Mouse (Mus musculus): Measurements from ENCODE around the gene Ahcyl2. TPM values are rescaled to one million over a fixed set of nuclear protein-coding genes. Genes with fewer than 3 reads are reported as not detected.

Ahcyl2 gene
- total and polyA plus RNA-seq, 2 experiments from 2014 or later: 16.0 to 66.7 TPM

DNA sequence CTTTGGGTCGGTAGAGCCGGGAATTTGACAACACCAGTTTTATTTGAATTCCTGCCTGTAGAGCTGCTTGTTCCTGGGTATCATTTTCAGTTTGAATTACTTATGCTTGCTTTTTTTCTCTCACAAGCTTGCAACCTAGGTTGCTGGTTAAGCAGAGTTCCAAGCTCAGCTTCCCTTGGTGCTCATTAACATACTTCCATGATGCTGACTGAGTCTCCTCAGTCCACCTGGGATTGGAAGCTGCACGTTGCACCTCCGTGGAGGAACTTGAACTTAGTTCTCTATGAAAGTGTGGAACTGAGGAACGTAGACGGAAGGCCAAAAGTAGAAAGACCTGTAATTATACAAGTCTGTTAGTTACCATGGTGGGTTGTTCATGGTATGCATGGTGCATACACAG, 16.1 kb downstream of the Ahcyl2 start:
- no peak overlapping the region for H3K9ac ChIP-seq (replicated peaks; ENCODE audit: low read length, poor library complexity, severe bottlenecking)
- H3K36me3 ChIP-seq (ENCODE audit: insufficient read depth, low read length): no peaks in the 10 kb centered on the region
- no peak for DNase-seq (ENCODE audit: low spot score)
- no peak overlapping the region for H3K4me2 ChIP-seq (ENCODE audit: low read depth, low read length, poor library complexity, severe bottlenecking)
- 87% methylated on average over 6 of the region's 6 CpGs for WGBS
- no peaks in the 10 kb centered on the region for H3K9me3 ChIP-seq (ENCODE audit: low read length)
- TF ChIP-seq CTCF (IDR thresholded peaks at IDR 0.05): no peak
- H3K27me3 ChIP-seq (ENCODE audit: insufficient read depth, low read length): no peaks in the 10 kb centered on the region
- no peak overlapping the region for H3K27ac ChIP-seq (ENCODE audit: low read depth, low read length)
- H3K4me3 ChIP-seq (ENCODE audit: low read depth, low read length): no peak overlapping the region
- no peak for ATAC-seq (ENCODE audit: low FRiP score)
- H3K4me1 ChIP-seq (ENCODE audit: insufficient read depth, low read length): no peaks in the 10 kb centered on the region

GRCm38 (mm10) chr6:29784413-29785021, 16.7 kb downstream of the Ahcyl2 start:
- TF ChIP-seq CTCF (IDR thresholded peaks at IDR 0.05): no peak
- ATAC-seq (ENCODE audit: low FRiP score): no peak
- Histone ChIP-seq H3K27me3 (ENCODE audit: insufficient read depth, low read length) (no peaks in the 10 kb centered on the region), H3K27ac (ENCODE audit: low read depth, low read length) (no peak overlapping the region), H3K9ac (replicated peaks; ENCODE audit: low read length, poor library complexity, severe bottlenecking) (no peak overlapping the region), H3K4me3 (ENCODE audit: low read depth, low read length) (no peak overlapping the region), H3K9me3 (ENCODE audit: low read length) (no peaks in the 10 kb centered on the region), H3K36me3 (ENCODE audit: insufficient read depth, low read length) (no peaks in the 10 kb centered on the region), H3K4me2 (ENCODE audit: low read depth, low read length, poor library complexity, severe bottlenecking) (no peak overlapping the region), H3K4me1 (ENCODE audit: insufficient read depth, low read length) (no peaks in the 10 kb centered on the region)
- WGBS: 91% methylated on average over 3 of the region's 3 CpGs
- DNase-seq (ENCODE audit: low spot score): no peak

GRCm38 (mm10) chr6:29785759-29786158, 17.9 kb downstream of the Ahcyl2 start:
- no peak for DNase-seq (ENCODE audit: low spot score)
- Histone ChIP-seq H3K4me1 (ENCODE audit: insufficient read depth, low read length) (no peaks in the 10 kb centered on the region), H3K4me2 (ENCODE audit: low read depth, low read length, poor library complexity, severe bottlenecking) (no peak overlapping the region), H3K9ac (replicated peaks; ENCODE audit: low read length, poor library complexity, severe bottlenecking) (no peak overlapping the region), H3K4me3 (ENCODE audit: low read depth, low read length) (no peak overlapping the region), H3K27me3 (ENCODE audit: insufficient read depth, low read length) (no peaks in the 10 kb centered on the region), H3K9me3 (ENCODE audit: low read length) (no peaks in the 10 kb centered on the region), H3K36me3 (ENCODE audit: insufficient read depth, low read length) (no peaks in the 10 kb centered on the region), H3K27ac (ENCODE audit: low read depth, low read length) (no peak overlapping the region)
- WGBS: 89% methylated on average over 5 of the region's 5 CpGs
- no peak for TF ChIP-seq CTCF (IDR thresholded peaks at IDR 0.05)
- ATAC-seq (ENCODE audit: low FRiP score): no peak

GRCm38 (mm10) chr6:29788779-29789350, 21.1 kb downstream of the Ahcyl2 start:
- 17% methylated on average over 3 of the region's 3 CpGs for WGBS
- no peaks in the 10 kb centered on the region for H3K4me1 ChIP-seq (ENCODE audit: insufficient read depth, low read length)
- no peak for ATAC-seq (ENCODE audit: low FRiP score)
- H3K4me3 ChIP-seq (ENCODE audit: low read depth, low read length): no peak overlapping the region
- no peaks in the 10 kb centered on the region for H3K36me3 ChIP-seq (ENCODE audit: insufficient read depth, low read length)
- TF ChIP-seq CTCF (IDR thresholded peaks at IDR 0.05): no peak
- no peaks in the 10 kb centered on the region for H3K27me3 ChIP-seq (ENCODE audit: insufficient read depth, low read length)
- DNase-seq (ENCODE audit: low spot score): peak; percentile 15
- no peaks in the 10 kb centered on the region for H3K9me3 ChIP-seq (ENCODE audit: low read length)
- H3K27ac ChIP-seq (ENCODE audit: low read depth, low read length): no peak overlapping the region
- no peak overlapping the region for H3K9ac ChIP-seq (replicated peaks; ENCODE audit: low read length, poor library complexity, severe bottlenecking)
- no peak overlapping the region for H3K4me2 ChIP-seq (ENCODE audit: low read depth, low read length, poor library complexity, severe bottlenecking)

DNA sequence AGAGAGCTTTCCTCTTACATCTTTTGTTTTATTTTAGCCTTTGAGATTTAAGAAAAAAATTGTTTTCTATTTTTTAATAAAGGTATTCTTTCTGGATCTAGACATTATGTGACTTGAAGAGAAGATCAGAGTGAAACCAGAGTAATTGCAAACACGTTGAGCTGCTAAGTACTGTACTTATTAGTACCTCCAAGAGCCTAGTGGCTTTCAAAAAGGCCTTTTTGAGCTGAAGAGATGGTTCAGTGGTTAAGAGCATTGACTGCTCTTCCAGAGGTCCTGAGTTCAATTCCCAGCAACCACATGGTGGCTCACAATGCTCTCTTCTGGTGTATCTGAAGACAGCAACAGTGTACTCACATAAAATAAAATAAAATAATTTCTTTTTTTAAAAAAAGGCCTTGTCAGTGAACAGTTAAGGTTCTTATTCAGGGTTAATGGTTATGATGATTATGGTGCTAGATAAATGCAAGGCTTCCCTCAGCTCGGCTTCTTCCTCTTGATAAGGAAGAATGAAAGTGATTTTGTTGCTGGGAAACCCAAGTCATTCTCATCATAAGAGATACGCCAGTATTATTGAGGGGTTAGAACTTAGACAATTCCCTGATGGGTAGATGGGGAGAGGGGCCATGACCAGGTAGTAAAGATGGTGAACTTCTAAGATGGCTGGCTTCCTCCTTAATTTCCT, 22.3 kb downstream of the Ahcyl2 start:
- 92% methylated on average over 3 of the region's 3 CpGs for WGBS
- no peaks in the 10 kb centered on the region for H3K4me1 ChIP-seq (ENCODE audit: insufficient read depth, low read length)
- no peak overlapping the region for H3K4me3 ChIP-seq (ENCODE audit: low read depth, low read length)
- no peak for ATAC-seq (ENCODE audit: low FRiP score)
- H3K36me3 ChIP-seq (ENCODE audit: insufficient read depth, low read length): no peaks in the 10 kb centered on the region
- no peaks in the 10 kb centered on the region for H3K9me3 ChIP-seq (ENCODE audit: low read length)
- no peak for TF ChIP-seq CTCF (IDR thresholded peaks at IDR 0.05)
- no peak overlapping the region for H3K4me2 ChIP-seq (ENCODE audit: low read depth, low read length, poor library complexity, severe bottlenecking)
- H3K27me3 ChIP-seq (ENCODE audit: insufficient read depth, low read length): no peaks in the 10 kb centered on the region
- DNase-seq (ENCODE audit: low spot score): no peak
- H3K27ac ChIP-seq (ENCODE audit: low read depth, low read length): no peak overlapping the region
- no peak overlapping the region for H3K9ac ChIP-seq (replicated peaks; ENCODE audit: low read length, poor library complexity, severe bottlenecking)

GRCm38 (mm10) chr6:29793520-29793919, 25.7 kb downstream of the Ahcyl2 start:
- no peak overlapping the region for H3K9ac ChIP-seq (replicated peaks; ENCODE audit: low read length, poor library complexity, severe bottlenecking)
- 85% methylated on average over 1 of the region's 1 CpGs for WGBS
- ATAC-seq (ENCODE audit: low FRiP score) (no peak), DNase-seq (ENCODE audit: low spot score) (no peak)
- H3K4me3 ChIP-seq (ENCODE audit: low read depth, low read length): no peak overlapping the region
- H3K27me3 ChIP-seq (ENCODE audit: insufficient read depth, low read length): no peaks in the 10 kb centered on the region
- H3K9me3 ChIP-seq (ENCODE audit: low read length): no peaks in the 10 kb centered on the region
- TF ChIP-seq CTCF (IDR thresholded peaks at IDR 0.05): no peak
- no peaks in the 10 kb centered on the region for H3K4me1 ChIP-seq (ENCODE audit: insufficient read depth, low read length)
- H3K4me2 ChIP-seq (ENCODE audit: low read depth, low read length, poor library complexity, severe bottlenecking): no peak overlapping the region
- no peaks in the 10 kb centered on the region for H3K36me3 ChIP-seq (ENCODE audit: insufficient read depth, low read length)
- no peak overlapping the region for H3K27ac ChIP-seq (ENCODE audit: low read depth, low read length)
